Mouse (Mus musculus): ENCODE measurements around the gene Ciapin1. TPM values are rescaled to one million over a fixed set of nuclear protein-coding genes. Genes with fewer than 3 reads are reported as not detected.

The Ciapin1 gene
- polyA plus RNA-seq, 1 experiment, result 71.2 TPM

DNA sequence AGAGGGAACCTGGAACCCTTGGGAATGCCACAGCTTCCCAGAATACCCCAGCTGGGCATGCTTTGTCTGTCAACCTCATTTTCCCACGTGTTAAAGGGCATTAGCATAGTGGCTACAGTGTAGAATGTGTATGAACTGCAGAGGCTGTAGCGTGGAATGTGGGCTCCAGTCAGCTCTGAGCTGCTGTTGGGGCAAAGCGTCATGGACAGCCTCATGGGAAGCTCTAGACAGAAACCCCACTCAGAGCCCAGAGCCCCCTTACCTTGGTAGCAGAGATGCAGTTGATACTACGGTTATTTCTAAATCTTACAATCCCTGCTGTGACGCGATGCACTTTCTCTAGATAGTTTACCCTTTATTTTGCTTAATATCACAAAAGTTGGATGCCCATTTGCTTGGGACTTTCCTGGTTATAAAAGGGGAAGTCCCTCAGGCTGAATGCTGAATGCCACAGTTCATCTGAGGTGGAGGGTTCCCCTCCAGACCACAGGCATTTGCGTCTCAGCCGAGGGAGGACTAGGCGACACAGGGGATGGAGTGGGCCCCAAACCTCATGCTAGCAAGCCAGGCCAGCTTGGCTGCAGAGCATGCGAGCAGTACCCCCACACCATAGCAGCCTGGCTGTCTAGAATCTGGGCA lies 59.1 kb downstream of the Ciapin1 start:
- Histone ChIP-seq H3K36me3 (ENCODE audit: control insufficient read depth, insufficient read depth, low read length) (no peaks in the 10 kb centered on the region), H3K4me3 (ENCODE audit: insufficient read depth, low read depth, low read length) (no peak overlapping the region), H3K4me1 (ENCODE audit: control insufficient read depth, insufficient read depth, low read length) (peaks cover 34% of the 10 kb centered on the region), H3K27me3 (replicated peaks; ENCODE audit: control insufficient read depth, insufficient read depth, low read length) (no peaks in the 10 kb centered on the region), H3K27ac (ENCODE audit: insufficient read depth, low read depth, low read length) (peak overlapping the region; percentile 39)
- DNase-seq, result no peak
- 50% methylated on average over 10 of the region's 10 CpGs for WGBS
- no peak for TF ChIP-seq CTCF (conservative IDR thresholded peaks at IDR 0.05; ENCODE audit: insufficient read depth, insufficient read length, low read depth, low read length)
- TF ChIP-seq POLR2A (IDR thresholded peaks at IDR 0.05; ENCODE audit: low read depth, low read length), result no peak

DNA sequence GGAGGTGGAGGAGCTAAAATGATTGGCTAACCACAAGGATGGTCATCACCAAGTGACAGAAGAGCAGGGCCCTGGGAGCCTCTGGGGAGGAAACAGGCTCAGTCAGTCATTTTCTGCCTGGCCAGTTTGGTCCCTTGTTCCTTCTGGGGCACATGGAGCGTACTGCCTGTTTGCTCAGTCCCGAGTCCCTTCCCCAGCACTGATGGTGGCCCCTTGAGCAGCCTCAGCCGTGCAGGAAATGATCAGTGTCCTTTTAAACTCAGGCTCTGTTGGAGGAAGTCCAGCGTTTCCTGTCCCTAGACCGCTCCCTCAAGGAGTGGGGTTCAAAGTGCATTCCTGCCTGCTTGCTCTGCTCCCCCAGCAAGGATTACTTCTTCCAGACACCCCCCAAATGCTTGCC lies 59.7 kb downstream of the Ciapin1 start:
- no peak for TF ChIP-seq CTCF (conservative IDR thresholded peaks at IDR 0.05; ENCODE audit: insufficient read depth, insufficient read length, low read depth, low read length)
- no peak for TF ChIP-seq POLR2A (IDR thresholded peaks at IDR 0.05; ENCODE audit: low read depth, low read length)
- Histone ChIP-seq H3K4me3 (ENCODE audit: insufficient read depth, low read depth, low read length) (no peak overlapping the region), H3K4me1 (ENCODE audit: control insufficient read depth, insufficient read depth, low read length) (peaks cover 34% of the 10 kb centered on the region), H3K36me3 (ENCODE audit: control insufficient read depth, insufficient read depth, low read length) (no peaks in the 10 kb centered on the region), H3K27ac (ENCODE audit: insufficient read depth, low read depth, low read length) (peak overlapping the region; percentile 53), H3K27me3 (replicated peaks; ENCODE audit: control insufficient read depth, insufficient read depth, low read length) (no peaks in the 10 kb centered on the region)
- WGBS, result 16% methylated on average over 5 of the region's 5 CpGs
- peak; percentile 93 for DNase-seq

DNA sequence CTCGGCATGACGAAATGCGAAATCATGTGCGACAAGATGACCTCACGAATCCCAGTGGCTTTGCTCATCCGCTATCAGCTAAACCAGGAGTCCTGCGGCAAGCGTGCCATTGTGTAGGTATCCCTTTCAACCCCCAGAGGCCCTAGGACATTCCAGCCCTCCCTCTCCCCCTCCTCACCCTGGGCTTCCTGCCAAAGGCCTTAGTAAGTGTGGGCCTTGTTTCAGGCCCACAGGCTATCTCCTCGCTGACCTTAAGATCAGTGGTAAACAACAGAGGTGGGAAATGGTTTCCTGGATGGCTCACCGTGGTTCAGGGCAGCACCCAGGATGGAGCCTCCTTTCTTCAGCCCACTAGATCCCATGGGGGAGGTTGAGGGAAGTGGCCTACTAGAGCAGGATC lies 60.1 kb downstream of the Ciapin1 start:
- no peak for DNase-seq
- 78% methylated on average over 10 of the region's 10 CpGs for WGBS

DNA sequence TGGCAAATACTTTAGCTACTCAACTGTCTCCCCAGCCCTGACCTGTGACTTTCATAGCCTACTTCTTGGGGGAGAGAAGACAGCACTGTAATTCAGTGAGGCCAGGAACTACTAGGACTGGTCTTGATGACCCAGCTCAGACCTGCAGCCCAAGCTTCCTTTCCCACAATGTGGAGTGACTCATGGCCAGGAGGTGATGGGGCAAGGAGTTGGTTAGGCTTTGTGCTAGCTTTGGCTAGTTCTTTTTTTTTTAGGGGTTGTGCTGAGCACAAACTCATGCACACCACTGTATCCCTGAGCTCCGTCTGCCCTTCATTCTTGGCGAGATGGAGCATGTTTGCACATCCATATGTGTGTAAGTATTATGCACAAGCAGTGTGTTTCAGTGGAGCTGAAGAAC lies 61.8 kb downstream of the Ciapin1 start:
- 93% methylated on average over 2 of the region's 2 CpGs for WGBS
- no peaks in the 10 kb centered on the region for H3K36me3 ChIP-seq (ENCODE audit: control insufficient read depth, insufficient read depth, low read length)
- H3K27ac ChIP-seq (ENCODE audit: insufficient read depth, low read depth, low read length), result no peak overlapping the region
- no peaks in the 10 kb centered on the region for H3K27me3 ChIP-seq (replicated peaks; ENCODE audit: control insufficient read depth, insufficient read depth, low read length)
- H3K4me3 ChIP-seq (ENCODE audit: insufficient read depth, low read depth, low read length), result no peak overlapping the region
- TF ChIP-seq POLR2A (IDR thresholded peaks at IDR 0.05; ENCODE audit: low read depth, low read length), result no peak
- TF ChIP-seq CTCF (conservative IDR thresholded peaks at IDR 0.05; ENCODE audit: insufficient read depth, insufficient read length, low read depth, low read length), result no peak
- peaks cover 34% of the 10 kb centered on the region for H3K4me1 ChIP-seq (ENCODE audit: control insufficient read depth, insufficient read depth, low read length)
- no peak for DNase-seq

More for the DNA sequence above, 60.1 kb downstream of the Ciapin1 start:
- Histone ChIP-seq H3K27ac (ENCODE audit: insufficient read depth, low read depth, low read length) (peak overlapping the region; percentile 53), H3K36me3 (ENCODE audit: control insufficient read depth, insufficient read depth, low read length) (no peaks in the 10 kb centered on the region), H3K4me3 (ENCODE audit: insufficient read depth, low read depth, low read length) (no peak overlapping the region), H3K27me3 (replicated peaks; ENCODE audit: control insufficient read depth, insufficient read depth, low read length) (no peaks in the 10 kb centered on the region), H3K4me1 (ENCODE audit: control insufficient read depth, insufficient read depth, low read length) (peaks cover 36% of the 10 kb centered on the region)
- TF ChIP-seq CTCF (conservative IDR thresholded peaks at IDR 0.05; ENCODE audit: insufficient read depth, insufficient read length, low read depth, low read length) (no peak), POLR2A (IDR thresholded peaks at IDR 0.05; ENCODE audit: low read depth, low read length) (no peak)

DNA sequence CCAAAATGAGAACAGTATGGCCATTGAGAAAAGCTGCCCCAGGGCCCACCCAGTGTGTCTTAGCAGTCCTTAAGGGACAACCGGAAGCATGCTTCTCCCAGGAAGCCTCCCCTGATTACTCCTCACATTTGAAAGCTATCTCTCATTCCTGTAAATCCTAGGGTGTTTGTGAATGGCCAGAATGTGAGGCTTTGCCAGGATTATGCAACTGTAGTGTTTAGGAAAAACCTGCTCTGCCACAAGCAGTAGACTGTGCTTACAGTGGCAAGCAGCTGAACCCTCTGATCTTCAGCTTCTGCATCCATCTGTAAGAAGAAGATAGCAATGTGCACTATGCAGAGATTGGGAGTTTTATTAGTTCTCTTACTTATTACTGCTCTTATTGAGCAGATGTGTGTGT lies 63.6 kb downstream of the Ciapin1 start:
- no peak for DNase-seq
- no peaks in the 10 kb centered on the region for H3K27me3 ChIP-seq (replicated peaks; ENCODE audit: control insufficient read depth, insufficient read depth, low read length)
- H3K4me3 ChIP-seq (ENCODE audit: insufficient read depth, low read depth, low read length), result no peak overlapping the region
- WGBS, result 92% methylated on average over 1 of the region's 1 CpGs
- peaks cover 29% of the 10 kb centered on the region for H3K4me1 ChIP-seq (ENCODE audit: control insufficient read depth, insufficient read depth, low read length)
- no peaks in the 10 kb centered on the region for H3K36me3 ChIP-seq (ENCODE audit: control insufficient read depth, insufficient read depth, low read length)
- no peak for TF ChIP-seq POLR2A (IDR thresholded peaks at IDR 0.05; ENCODE audit: low read depth, low read length)
- no peak for TF ChIP-seq CTCF (conservative IDR thresholded peaks at IDR 0.05; ENCODE audit: insufficient read depth, insufficient read length, low read depth, low read length)
- H3K27ac ChIP-seq (ENCODE audit: insufficient read depth, low read depth, low read length), result no peak overlapping the region

DNA sequence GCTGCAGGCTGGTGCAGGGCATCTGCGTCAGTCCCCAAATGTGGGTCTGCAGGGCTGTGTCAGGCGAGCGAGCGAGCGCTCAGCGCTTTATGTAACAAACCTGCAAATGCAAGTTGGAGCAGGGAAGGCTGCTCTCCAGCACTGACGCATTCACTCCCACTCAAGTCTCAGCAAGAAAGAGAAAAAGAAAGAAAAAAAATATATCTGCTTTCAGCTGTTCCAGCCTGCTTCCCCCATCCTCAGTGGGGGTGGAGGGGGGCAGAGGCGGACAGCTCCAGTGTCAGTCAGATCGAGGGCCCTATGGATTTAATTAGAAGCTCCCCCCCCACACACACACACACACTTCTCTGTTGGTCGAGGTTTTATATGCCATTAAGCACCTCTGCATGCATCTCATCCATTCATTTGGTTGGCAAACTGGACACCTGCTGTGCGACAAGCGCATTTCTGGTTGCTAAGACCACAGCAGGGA lies 64.4 kb downstream of the Ciapin1 start:
- 74% methylated on average over 12 of the region's 12 CpGs for WGBS
- no peak for TF ChIP-seq POLR2A (IDR thresholded peaks at IDR 0.05; ENCODE audit: low read depth, low read length)
- no peak for TF ChIP-seq CTCF (conservative IDR thresholded peaks at IDR 0.05; ENCODE audit: insufficient read depth, insufficient read length, low read depth, low read length)
- Histone ChIP-seq H3K4me1 (ENCODE audit: control insufficient read depth, insufficient read depth, low read length) (peaks cover 22% of the 10 kb centered on the region), H3K36me3 (ENCODE audit: control insufficient read depth, insufficient read depth, low read length) (no peaks in the 10 kb centered on the region), H3K4me3 (ENCODE audit: insufficient read depth, low read depth, low read length) (peak overlapping the region; percentile 81), H3K27ac (ENCODE audit: insufficient read depth, low read depth, low read length) (no peak overlapping the region), H3K27me3 (replicated peaks; ENCODE audit: control insufficient read depth, insufficient read depth, low read length) (no peaks in the 10 kb centered on the region)
- DNase-seq, result no peak

DNA sequence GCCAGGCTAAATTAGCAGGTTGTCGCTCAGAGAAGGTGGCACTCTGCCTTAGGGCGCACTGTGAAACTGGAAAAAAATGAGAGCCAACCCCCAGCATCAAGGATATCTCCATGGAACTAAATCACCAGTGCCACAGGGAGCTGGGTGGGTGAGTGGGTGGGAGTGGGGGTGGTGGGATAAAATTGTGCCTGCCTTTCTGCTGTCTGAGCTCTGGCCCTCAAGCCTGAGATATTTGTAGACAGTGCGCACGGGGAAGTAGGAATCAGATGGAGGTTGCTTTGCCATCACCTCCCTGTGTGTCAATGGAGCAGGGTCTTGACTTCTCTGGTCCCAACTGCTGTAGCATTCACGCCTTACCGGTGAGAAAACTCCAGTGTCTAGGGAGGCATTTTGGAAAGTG lies 65.1 kb downstream of the Ciapin1 start:
- WGBS, result 67% methylated on average over 6 of the region's 6 CpGs
- Histone ChIP-seq H3K4me3 (ENCODE audit: insufficient read depth, low read depth, low read length) (peak overlapping the region; percentile 81), H3K36me3 (ENCODE audit: control insufficient read depth, insufficient read depth, low read length) (no peaks in the 10 kb centered on the region), H3K27ac (ENCODE audit: insufficient read depth, low read depth, low read length) (0 out of 2 replicates have a peak overlapping the region, but pooled peaks have one; percentile 14), H3K4me1 (ENCODE audit: control insufficient read depth, insufficient read depth, low read length) (peaks cover 16% of the 10 kb centered on the region), H3K27me3 (replicated peaks; ENCODE audit: control insufficient read depth, insufficient read depth, low read length) (no peaks in the 10 kb centered on the region)
- no peak for DNase-seq
- TF ChIP-seq CTCF (conservative IDR thresholded peaks at IDR 0.05; ENCODE audit: insufficient read depth, insufficient read length, low read depth, low read length), result no peak
- no peak for TF ChIP-seq POLR2A (IDR thresholded peaks at IDR 0.05; ENCODE audit: low read depth, low read length)

All from kidney, adult 2 months (tissue).